Mouse (Mus musculus): ENCODE results near the gene F2rl2.

The F2rl2 gene

DNA sequence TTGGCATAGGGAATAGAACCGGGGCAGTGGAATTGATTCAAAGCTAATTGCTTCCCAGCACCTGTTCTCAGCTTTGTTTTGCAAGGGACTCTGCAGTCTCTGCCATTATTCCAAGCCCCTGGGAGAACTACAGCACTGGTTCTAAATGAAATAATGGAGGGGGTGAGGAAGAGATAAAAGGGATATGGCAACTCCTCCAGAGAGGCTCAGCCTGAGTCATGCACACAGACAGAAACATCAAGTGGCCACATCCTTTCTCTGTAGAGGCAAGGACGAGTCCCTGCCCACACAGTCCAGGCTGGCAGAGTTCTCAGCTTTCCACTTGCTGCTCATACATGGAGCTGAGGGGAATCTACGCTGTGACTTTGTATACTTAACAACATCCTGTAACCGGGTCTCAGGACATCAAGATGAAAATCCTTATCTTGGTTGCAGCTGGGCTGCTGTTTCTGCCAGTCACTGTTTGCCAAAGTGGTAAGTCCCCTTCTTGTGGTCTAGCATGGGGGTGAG, at the start of gene F2rl2:
Gene F2rl2 (plus strand): TSS at position 200 of the 510 bp plus-strand sequence.
- DNase-seq (ENCODE audit: low spot score) = no peak

DNA sequence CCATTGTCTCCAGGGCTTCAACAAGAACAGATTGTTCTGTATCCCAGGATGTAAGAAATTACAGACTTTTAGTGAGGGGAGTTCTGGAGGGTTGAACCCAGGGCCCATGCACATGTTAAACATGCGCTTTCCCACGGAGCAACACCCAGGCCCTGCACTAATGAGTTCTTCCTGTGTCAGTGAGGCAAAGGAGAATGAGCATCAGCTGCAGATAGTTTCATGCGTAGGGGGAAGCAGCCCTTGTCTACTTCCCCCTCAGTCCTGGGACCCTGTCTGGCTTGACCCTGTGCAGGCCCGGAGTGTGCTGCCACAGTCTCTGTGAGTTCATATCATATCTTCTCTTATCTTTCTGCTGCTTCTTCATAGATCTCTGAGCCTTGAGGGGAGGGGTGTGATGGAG, 49.4 kb upstream of the F2rl2 start:
- DNase-seq (ENCODE audit: low spot score) = no peak

DNA sequence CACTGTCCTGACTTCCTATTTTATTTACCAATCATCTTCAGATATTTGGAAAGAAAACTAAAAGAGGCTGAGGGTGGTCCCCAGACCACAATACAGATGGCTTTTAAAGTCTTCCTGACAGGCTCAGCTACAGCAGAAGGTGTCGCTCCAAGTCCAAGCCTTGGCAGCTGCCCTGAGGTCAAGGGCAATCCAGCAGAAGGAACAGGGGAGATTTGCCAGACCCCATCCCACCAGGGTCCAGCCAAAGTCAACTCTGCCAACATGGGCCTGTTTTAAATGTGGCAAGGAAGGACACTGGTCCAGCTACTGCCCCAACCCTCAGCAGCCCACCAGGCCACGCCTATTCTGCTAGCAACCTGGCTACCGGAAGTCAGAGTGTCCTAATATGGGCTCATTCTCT, 46.7 kb upstream of the F2rl2 start:
- no peak for DNase-seq (ENCODE audit: low spot score)

DNA sequence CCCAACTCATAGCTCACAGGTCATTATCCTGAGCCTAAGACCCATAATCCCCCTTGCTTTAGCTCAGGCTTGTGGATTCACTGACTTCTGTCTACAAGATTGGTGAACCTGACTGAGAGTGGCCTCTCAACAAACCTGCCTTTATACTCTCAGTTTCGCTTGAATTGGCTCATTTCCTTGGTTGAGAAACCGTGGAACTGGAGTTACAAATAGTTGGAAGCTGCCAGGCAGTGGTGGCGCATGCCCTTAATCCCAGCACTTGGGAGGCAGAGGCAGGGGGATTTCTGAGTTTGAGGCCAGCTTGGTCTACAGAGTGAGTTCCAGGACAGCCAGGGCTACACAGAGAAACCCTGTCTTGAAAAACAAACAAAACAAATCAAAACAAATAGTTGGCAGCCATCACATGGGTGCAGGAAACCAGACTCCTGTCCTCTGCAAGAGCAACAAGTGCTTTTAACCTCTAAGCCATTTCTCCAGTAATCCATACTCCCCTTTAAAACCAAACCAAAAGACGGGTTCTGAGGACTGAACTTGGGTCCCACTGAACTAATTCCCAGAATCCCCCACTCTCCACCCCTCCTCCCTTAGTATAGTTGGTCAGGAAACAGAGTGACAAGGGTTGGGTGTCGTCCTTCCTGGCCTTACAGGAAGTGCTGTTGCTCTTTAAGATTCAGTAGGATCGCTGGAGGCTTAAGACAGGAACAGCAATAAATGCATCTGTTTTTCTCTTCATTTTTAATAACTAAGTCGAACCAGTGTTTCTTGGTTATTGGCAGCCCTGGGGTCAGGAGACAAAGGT, 44.6 kb upstream of the F2rl2 start:
- DNase-seq (ENCODE audit: low spot score) = no peak

DNA sequence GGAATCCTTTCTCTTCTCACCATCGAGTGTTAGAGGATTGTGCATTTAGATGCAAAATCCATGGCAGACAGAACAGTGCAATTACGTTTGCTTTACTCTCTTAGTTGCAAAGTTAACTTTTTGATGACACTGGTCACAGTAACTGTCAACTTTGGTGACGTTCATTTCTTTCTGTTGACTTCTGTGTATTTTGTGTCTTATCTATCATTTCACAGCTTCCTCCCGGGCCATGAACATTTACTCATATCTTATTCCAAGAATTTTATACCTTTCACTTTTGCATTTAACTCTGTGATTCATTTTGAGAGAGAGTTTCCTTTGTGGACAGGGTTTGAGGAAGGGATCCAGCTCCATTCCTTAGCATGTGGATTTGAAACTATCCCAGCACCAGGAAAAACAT, 43.0 kb upstream of the F2rl2 start:
- DNase-seq (ENCODE audit: low spot score) = no peak

DNA sequence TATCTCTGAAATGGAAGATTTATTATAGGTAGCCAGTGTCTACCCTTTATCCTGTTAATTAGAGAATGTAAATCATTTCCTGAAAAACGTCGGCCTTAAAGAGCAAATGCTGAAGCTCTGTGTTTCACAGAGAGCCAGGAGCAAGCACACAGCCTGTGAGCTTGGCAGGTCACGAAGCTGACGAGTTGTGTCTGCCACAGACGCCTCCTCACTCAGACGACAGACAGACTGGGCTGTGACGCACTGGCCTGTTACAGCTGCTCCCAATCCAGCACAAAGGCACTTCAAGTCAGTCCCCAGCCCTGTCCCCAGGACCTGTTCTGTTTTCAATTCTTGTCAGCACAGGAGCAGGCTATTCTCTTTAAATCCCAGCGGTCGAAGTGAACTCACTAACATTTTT, 41.4 kb upstream of the F2rl2 start:
- no peak for DNase-seq (ENCODE audit: low spot score)

DNA sequence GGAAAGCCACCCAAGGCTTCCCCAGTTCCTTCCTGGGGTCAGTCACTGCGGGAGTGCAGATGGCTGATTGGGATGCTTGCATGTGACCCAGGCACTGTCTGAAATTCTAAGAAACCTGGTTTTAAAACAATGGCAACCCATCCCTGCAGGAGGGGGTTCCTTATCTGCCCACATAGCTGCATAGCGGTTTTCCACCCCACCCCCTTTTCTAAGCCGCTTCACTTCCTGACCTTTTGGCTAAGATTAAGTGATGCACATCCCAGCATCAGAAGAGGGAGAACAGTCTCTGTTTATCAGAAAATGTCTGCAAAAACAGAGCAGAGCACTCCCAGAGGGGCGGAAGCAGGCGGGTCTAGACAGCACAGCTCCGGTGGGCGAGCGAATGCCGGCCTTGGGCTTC, 39.5 kb upstream of the F2rl2 start:
- no peak for DNase-seq (ENCODE audit: low spot score)

DNA sequence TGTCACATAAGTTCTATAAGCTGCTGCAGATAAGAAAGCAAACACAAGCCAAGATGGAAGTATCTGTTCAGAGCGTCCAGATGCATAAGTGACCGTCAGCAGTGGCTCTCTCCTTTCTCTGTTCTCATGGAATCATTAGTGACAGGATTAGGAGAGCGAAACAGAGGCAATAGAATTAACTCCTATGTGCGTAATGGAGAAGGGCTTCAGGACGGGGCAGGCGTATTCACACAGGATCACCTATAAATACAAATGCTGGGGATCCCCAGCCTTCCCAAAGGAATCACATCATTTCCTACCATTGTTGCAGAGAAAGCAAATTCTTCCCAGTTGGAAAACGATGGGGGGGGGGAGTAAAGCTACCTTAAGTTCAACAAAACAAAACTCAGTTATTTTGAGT, 37.2 kb upstream of the F2rl2 start:
- DNase-seq (ENCODE audit: low spot score) = no peak

DNA sequence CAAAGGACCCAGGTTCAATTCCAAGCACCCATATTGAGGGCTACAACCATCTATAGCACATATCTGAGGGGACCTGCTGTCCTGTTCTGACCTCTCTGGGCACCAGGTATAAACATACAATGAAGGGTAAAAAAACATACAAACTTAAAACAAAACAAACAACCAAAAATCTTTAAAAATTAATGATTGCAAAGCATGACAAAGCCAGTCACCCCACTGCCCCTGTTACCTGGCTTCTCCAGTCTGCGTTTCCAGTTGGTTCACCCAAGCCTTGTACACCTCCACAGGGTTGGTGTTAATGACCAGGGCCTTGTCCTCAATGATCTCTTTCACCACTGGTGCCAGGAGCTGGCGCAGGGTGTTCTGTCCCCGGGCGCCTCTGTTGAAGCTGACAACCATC, 32.8 kb upstream of the F2rl2 start:
- DNase-seq (ENCODE audit: low spot score) = no peak

DNA sequence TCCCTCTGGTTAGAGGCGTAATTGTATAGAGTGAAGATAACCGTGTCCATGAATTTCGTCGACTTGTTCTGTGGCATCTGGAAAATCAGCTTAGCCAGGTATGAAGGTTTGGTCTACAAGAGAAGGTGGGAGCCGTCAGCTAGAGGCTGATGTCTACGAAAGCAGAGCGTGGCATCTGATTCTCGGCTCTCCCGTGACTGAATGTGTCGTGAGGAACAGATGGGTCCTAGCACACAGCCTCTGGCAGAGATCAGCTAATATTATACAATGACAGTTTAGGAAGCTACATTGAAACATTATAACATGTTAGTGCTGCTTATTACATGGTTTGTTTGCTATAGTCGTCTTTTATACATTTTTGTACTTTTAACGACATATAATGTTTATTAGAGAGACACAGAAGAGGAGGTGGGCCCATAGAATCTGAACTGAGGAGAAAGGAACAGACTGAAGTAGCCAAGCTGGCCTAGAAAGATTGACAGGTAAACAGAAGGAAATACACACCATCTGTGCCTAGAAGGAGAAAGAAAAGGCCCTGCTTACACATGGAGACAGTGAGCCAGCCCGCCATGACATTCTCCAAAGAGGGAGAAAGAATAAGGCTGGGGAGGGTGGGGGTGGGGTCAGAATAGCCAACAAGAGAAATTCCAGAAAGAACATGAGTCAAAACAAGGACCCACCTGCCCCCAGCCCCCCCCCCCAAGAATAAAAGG, 30.9 kb upstream of the F2rl2 start:
- DNase-seq (ENCODE audit: low spot score) = no peak

DNA sequence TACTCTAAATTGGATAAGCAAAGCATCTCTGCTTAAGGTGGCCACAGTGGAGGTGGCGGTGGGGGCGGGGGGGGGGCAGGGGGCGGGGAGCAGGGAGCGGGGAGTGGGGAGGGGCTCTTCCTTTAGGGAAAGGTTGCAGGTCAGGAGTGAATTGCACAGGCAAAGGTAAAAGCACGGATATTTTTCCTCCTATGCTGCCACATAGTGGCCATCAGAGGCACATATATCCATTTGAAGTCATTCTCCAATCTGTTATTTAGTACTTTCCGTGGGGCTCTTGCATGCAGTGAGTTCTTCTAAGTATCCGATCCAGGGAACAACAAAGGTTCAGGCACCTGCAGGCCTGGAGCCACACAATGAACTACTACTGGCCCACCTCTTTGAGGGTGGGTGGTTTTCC, 29.4 kb upstream of the F2rl2 start:
- DNase-seq (ENCODE audit: low spot score) = no peak

DNA sequence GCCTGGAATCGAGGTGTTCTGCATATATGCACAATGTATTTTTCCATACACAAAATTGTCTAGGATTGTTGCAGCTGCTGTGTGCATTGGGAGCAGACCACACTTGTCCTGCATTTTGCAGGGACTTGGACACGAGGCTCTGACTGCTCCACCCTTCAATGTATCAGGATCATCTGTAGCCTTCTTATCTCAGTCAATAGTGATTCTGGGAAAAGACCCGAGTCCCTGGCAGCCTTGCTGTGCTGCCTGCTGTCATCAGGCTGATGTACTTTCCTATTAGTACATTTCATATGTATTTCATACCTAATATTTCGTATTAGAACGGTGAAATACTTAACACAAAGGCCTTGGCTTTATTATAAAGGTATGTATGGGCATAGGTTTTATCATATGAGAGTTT, 26.1 kb upstream of the F2rl2 start:
- DNase-seq (ENCODE audit: low spot score) = no peak

DNA sequence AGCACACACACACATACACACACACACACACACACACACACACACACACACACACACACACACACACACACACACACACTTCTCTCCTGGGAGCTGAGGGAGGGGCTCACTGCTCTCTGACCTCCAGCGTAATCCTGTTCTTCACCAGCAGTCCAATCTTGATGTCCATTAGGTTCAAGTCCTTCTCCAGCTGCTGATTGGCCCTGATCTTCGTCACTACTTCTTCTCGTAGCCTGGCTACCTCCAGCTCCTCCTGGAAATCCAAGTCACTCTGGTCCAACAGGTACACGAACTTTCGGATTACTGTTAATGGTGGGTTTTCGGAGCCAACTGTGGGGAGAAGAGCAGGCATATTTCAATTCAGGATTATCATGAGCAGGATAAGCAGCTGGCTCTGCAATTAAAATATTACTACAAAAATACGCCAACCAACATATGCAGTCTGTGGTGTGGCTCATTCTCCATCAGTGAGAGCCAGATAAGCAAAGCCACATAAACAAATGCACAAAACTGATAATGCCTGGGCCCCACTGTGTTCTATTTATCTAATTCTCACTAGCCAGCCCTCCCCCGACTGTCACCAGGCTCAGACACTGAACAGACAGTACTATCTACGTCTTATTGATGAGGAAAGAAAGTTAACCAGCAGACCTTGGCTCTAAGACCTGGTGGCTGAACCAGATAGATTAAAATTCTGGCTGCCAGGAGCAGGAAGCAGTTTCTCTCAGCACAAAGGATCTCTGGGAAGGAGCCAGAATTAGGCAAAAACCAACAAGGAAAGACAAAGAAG, 25.4 kb upstream of the F2rl2 start:
- no peak for DNase-seq (ENCODE audit: low spot score)

DNA sequence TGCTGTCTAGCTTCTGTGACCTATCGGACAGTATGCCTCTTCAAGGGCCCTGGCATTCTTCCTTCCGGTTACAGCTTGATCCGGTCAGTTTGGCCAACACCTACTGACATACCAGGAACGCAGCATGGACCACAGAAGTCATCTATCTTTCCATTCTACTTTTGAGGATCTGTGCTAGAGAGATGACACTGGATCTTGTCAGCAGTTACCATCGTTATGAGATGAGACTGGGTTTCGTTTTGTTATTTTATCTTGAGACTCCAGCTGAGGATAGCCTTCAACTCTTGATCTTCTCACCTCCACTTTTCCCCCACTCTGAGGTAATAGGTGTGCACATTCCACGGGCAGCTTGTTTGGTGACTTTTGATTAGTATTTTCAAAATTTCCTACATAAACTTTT, 24.3 kb upstream of the F2rl2 start:
- no peak for DNase-seq (ENCODE audit: low spot score)

DNA sequence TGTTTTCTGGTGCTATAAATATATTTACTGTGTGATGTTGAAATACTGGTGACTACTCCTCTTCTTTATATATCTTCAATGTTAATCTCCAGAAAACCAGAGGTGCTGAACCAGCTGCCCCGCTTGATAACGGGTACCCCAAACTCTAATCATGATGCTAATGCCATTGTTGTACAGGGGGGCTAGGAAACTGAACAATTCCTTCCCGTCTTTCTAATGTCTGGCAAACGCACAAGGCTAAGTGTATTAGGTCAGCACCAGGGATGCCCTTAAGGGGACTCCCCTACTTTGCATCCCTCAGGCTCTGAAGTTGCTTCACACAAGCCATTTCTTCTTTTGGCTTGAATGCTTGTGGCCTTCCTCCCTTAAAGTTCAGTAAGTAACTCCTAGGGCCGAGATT, 17.6 kb upstream of the F2rl2 start:
- no peak for DNase-seq (ENCODE audit: low spot score)

DNA sequence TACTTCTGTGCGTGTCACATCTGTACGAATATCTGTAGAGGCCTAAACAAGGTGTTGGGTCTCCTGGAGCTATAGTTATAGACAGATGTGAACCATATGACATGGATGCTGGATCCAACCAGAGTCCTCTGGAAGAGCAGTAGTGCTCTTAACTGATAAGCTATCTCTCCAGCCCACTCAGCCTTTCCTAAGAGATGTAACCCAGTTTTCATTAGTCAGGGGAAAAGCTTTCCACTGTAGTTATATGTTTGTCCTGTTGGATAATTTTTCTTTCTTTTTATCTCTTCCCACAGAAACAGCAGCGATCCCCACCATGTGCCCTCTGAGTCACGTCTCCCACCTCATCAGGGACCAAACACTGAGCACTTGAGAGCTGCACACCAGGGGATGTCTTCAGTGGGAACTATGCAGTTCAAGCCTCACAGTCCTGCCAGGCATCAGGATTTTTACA, 17.1 kb upstream of the F2rl2 start:
- no peak for DNase-seq (ENCODE audit: low spot score)

DNA sequence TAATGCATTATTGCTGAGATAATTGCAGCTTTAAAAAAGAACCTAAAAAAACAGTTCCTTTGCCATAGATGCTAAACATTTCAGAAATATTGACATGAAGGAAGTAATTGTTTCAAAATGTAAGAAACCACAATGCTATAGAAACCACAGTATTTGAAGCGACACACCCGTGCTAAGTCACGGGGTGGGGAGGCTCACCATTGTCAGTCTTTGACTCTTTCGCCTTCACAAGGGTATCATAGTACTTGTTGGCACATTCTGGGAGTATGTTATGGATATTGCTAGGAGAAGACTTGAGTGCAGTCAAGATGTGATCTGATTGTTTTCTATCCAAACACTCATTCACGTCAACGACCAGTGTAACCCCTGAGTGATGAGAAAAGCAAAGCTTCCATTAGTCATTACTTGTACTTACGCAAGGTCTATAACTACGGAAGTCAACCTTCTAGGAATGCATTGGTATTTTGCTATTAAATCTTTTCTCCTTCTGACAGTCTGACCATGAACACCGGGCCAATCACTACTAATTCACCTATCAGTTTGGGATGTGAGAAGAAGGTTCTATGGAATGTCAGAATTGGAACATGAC, 11.9 kb upstream of the F2rl2 start:
- DNase-seq (ENCODE audit: low spot score) = no peak

DNA sequence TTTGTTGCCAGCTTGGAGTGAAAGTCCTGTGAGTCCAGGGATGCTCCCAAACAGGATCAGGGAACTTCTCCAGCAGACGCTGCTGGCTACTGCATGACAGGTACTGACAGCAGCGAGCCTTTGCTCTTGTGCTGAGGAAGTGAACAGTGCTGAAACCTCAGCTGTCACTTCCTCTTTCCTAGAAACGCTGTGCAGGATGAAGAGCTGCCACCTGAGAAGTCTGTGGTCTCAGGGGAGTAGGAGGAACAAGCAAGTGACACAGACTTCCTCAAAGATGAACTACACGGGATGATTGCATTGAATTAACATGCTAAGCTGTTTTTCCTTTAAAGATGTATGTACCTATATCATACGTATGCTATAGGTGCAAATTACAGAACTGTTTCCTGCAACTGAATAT, 10.9 kb upstream of the F2rl2 start:
- DNase-seq (ENCODE audit: low spot score) = no peak

DNA sequence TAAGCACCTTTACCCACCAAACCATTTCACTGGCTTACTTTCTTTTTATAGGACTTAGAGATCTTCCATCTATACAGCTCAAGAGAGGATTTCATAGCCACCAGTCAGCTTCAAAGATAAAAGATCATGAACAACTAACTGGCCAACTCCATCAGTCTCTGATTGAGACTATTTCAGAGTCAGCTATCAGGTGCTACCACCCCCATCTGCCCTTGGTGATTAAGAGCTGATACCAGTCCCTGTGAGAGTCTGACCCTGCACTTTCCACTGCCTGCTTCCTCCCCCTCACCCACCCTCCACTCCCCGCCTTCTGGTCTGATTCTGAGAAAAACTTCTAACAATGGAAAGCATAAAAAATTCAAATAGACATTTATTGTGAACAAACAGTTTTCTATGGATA, 8.1 kb upstream of the F2rl2 start:
- no peak for DNase-seq (ENCODE audit: low spot score)

DNA sequence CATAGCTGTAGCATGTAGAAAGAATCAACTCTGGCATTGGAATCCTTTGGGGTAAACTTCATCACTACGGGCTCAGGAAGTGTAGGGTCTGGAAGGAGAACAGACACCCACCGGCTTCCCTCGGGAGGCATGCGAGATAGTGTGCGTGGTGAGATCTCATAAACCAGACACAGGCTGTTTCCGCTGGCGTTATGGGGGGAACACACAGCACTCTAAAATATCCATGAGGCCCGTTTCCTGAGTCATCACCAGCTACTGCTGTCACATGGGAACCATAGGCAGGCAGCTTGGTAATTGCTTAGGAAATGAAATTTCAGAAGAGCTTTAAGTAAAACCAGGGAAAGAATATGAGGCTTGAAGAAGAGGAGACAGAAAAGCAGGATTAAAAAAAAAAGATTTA, 4.5 kb upstream of the F2rl2 start:
- no peak for DNase-seq (ENCODE audit: low spot score)

DNA sequence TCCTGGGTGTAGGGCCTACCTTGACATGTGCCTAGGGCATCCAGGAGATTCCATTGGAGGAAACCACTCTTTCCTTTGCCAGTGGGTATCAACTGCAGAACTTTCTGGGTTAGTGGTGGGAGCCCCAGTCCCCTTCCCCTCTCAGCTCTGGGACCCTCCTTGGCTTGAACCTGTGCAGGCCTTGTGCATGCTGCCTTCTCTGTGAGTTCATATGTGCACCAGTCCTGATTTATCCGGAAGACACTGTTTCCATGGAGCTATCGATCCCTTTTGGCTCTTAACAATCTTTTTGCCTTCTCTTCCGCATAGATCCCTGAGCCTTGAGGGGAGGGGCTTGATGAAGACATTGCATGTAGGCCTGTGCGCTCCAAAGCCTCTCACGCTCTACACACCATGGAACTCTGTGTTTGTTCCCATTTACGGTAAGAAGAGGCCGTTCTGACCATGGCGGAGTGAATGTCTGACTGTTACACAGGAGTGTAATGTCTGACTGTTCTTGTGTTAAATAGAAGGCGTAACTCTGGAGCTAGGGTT, 466 bp upstream of the F2rl2 start:
- DNase-seq (ENCODE audit: low spot score) = no peak

DNA sequence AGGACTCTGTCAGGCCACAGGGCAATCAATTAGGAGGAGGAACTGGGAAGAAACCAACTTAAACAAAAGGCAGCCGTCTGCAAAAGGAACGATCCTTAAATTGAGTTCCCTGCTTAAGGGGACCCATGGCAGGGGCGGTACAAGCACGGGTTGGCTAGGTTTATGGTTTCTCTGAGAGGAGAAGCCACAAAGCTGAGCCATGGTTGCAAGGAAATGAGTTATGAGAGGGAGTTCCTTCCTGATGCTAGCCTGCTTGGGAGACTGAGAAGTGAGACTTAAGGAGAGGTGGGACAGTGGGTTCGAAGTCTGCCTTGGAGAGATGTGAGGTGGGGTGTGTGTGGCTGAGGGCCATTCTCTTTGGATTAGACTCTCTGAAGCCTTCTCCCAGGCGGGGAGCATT, 1.2 kb downstream of the F2rl2 start:
- no peak for DNase-seq (ENCODE audit: low spot score)
